Mouse (Mus musculus) retina, postnatal 1 day (tissue): ENCODE results near the gene Tex26.
A peak's percentile ranks its signal among the peaks of the same experiment; 100 is the strongest.

Source experiments
- DNase-seq: peaks from one replicate; pipeline ENCODE4 v3.0.0-alpha.2; 2012

The Tex26 gene

GRCm38 (mm10) chr5:149439531-149440179 is at the start of gene Tex26:
Tex26 (plus strand) TSS chr5:149439660.
- peak; percentile 93 for DNase-seq

- no peak for DNase-seq
Measured at GRCm38 (mm10) chr5:149391574-149392375, 47.7 kb upstream of the Tex26 start.

- DNase-seq, result no peak
Measured at GRCm38 (mm10) chr5:149392420-149392988, 47.0 kb upstream of the Tex26 start.

- no peak for DNase-seq
Measured at GRCm38 (mm10) chr5:149401446-149401975, 37.9 kb upstream of the Tex26 start.

- no peak for DNase-seq
Measured at GRCm38 (mm10) chr5:149402029-149402428, 37.4 kb upstream of the Tex26 start.

GRCm38 (mm10) chr5:149403386-149403785 is 36.1 kb upstream of the Tex26 start:
- DNase-seq, result no peak

GRCm38 (mm10) chr5:149404710-149405109 is 34.8 kb upstream of the Tex26 start:
- DNase-seq, result no peak

- no peak for DNase-seq
Measured at GRCm38 (mm10) chr5:149406791-149407276, 32.6 kb upstream of the Tex26 start.

- no peak for DNase-seq
Measured at GRCm38 (mm10) chr5:149409502-149409901, 30.0 kb upstream of the Tex26 start.

- peak; percentile 72 for DNase-seq
Measured at GRCm38 (mm10) chr5:149411509-149412193, 27.8 kb upstream of the Tex26 start, which contains the start of gene Medag. Medag (plus strand) TSS chr5:149411749.

- no peak for DNase-seq
Measured at GRCm38 (mm10) chr5:149412194-149412575, 27.3 kb upstream of the Tex26 start.

GRCm38 (mm10) chr5:149412671-149413070 is 26.8 kb upstream of the Tex26 start:
- no peak for DNase-seq

GRCm38 (mm10) chr5:149414369-149415167 is 24.9 kb upstream of the Tex26 start:
- no peak for DNase-seq

- no peak for DNase-seq
Measured at GRCm38 (mm10) chr5:149417381-149417780, 22.1 kb upstream of the Tex26 start.

GRCm38 (mm10) chr5:149426525-149426924 is 12.9 kb upstream of the Tex26 start:
- no peak for DNase-seq

GRCm38 (mm10) chr5:149427277-149428060 is 12.0 kb upstream of the Tex26 start:
- no peak for DNase-seq

- DNase-seq, result peak; percentile 95
Measured at GRCm38 (mm10) chr5:149428347-149428746, 11.1 kb upstream of the Tex26 start.

- peak; percentile 82 for DNase-seq
Measured at GRCm38 (mm10) chr5:149428810-149429255, 10.6 kb upstream of the Tex26 start.

- no peak for DNase-seq
Measured at GRCm38 (mm10) chr5:149429541-149429940, 9.9 kb upstream of the Tex26 start.

GRCm38 (mm10) chr5:149430943-149431342 is 8.5 kb upstream of the Tex26 start:
- no peak for DNase-seq

GRCm38 (mm10) chr5:149433618-149434017 is 5.8 kb upstream of the Tex26 start:
- no peak for DNase-seq
